Mouse (Mus musculus) left cerebral cortex, adult 9 months (tissue): ENCODE measurements around the gene Ccdc173.
"Not testable (repeated sequence)": the region's sequence is repeated elsewhere in the genome, so short reads cannot be mapped to it uniquely, and the experiment has no call there.

Experiments used
- DNase-seq, 2 experiments: peaks; one replicate each; pipeline ENCODE4 v3.0.0; 2022; ENCODE audit warnings: low spot score in 2 of 2

Ccdc173 gene

GRCm38 (mm10) chr2:69789429-69790069 lies at the start of gene Ccdc173, which contains the start of gene Phospho2:
Ccdc173 (minus strand) TSS chr2:69789575.
Phospho2 (plus strand) TSS chr2:69789623.
- peak; percentile 94 to 97 for DNase-seq

GRCm38 (mm10) chr2:69838707-69839106 lies 49.3 kb upstream of the Ccdc173 start:
- no peak for DNase-seq

DNA sequence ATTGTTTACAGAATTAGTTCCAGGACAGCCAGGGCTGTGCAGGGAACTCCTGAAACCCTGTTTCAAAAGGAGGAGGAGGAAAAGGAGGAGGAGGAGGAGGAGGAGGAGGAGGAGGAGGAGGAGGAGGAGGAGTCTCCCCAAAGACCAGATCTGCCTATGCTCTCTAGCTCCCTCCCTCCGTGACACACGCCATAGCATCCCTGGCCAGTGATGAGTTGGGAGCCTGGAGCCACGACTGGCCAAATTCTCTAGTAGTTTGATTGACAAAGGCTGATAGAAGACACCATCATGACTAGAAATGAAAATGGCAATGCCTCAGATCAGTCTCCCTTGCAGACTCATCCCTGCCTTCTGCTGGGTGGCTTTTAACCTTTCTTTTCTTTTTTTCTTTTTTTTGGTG lies 48.6 kb upstream of the Ccdc173 start:
- DNase-seq, result no peak

DNA sequence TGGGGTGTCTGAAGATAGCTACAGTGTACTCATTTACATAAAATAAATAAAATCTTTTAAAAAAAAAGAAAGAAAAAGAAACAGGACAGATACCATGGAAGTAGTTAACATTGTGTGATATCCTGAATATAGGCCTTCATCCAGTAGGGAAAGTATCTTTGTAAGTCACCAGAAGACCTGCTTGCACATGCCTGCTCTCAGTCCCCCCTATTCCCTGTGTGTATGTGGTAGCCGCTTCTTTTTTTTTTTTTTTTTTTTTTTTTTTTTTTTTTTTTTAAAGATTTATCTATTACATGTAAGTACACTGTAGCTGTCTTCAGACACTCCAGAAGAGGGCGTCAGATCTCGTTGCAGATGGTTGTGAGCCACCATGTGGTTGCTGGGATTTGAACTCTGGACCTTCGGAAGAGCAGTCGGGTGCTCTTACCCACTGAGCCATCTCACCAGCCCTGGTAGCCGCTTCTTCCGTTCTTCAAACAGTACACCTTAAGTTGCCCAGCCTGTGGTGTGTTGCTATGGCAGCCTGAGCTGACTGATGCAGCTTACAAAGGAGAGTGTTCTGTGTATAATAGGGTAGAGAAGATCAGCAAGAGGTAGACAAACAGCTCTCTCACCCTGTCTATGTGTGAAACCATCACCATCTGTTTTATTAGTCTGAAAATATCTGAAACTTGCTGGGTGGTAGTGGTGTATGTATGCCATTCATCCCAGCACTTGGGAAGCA lies 48.0 kb upstream of the Ccdc173 start:
- DNase-seq, result no peak

DNA sequence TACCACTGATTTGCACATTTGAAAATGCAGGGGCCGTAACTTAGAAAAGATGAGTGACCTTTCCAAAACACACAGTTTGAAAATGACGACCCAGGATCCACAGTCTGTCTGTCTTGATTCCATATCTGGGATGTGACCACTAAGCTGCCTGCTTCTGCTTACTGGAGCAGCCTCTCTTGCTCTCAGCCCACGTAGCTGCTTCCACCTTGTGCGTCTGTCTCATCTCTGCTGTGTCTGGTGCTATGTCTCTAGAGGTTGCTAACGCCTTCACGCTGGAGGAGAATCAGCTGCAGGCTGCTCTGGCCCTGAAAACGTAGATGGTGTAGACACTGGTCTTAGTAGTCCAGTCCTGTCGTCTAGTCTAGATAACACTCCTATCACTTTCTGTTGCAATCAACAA lies 40.7 kb upstream of the Ccdc173 start:
- DNase-seq, result no peak

DNA sequence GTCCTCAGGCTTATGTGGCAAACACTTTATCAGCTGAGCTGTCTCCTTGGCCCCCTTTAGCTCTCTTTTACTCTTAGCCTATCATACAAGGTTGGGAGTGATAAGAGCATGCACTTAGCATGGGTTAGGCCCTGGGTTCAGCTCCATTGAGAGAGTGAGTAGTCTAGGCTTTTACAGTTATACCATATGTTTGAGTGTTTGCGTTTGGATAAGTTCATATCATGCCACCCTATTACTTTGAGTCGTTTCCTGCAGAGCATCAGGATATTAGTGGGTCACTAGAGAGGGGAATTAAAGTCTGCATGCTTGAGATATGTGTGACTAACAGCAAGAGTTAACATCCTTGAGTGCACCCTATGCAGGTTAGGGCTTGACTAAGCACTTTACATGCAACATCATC lies 40.3 kb upstream of the Ccdc173 start:
- no peak for DNase-seq

DNA sequence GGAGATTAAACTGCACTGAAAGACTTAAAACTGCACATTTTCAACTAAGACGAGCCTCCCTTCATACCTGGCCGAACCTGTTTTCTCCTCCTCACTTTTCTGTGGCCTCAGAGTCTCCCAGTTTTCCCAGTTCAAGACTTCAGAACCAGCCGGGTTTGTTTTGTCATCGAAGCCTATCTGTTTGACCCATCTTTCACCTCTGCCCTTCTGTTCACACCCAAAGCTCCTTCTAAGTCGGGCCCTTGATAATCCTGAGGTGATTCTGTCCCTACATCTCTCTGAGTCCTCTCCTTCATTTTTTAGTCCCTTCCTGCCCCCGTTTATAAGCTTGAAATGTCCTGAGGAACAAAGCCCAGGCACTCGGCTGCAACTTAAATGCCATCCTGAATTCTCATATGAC lies 38.7 kb upstream of the Ccdc173 start:
- DNase-seq, result no peak

DNA sequence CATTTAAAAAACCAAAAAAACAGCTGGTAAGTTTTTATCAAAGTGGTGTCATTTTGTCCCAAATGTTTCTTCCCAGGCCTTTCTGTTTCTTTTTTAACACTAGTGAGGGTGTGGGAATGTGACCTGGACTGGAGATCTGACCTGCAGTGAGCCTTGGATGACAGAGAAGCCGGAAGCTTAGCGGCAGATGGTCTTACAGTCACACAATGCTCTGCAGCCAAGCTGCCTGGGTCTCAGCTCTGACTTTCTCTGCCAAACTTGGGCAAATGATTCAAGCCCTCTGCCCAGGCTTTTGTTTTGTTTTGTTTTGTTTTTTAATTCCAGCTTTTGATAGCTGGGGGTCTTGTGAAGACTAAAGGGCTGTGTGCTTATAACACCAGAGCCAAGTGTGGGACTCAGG lies 37.0 kb upstream of the Ccdc173 start:
- no peak for DNase-seq

DNA sequence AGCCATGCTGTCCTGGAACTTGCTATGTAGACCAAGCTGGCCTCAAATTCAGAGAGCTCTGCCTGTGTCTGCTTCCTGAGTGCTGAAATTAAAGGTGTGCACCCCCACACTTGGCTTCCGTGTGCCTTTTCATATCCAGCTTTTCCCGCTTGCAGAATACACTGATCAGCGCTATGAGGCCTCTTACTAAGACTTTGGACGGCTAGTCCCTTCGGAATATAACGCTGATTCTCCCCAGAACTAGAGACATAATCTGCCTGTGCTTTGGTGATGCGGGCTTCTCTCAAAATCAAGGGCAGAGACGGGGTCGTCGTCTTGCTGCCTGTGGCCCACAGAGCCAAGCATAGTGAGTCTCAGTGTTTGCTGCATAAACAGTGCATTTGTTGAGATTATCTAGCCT lies 36.5 kb upstream of the Ccdc173 start:
- DNase-seq, result no peak

DNA sequence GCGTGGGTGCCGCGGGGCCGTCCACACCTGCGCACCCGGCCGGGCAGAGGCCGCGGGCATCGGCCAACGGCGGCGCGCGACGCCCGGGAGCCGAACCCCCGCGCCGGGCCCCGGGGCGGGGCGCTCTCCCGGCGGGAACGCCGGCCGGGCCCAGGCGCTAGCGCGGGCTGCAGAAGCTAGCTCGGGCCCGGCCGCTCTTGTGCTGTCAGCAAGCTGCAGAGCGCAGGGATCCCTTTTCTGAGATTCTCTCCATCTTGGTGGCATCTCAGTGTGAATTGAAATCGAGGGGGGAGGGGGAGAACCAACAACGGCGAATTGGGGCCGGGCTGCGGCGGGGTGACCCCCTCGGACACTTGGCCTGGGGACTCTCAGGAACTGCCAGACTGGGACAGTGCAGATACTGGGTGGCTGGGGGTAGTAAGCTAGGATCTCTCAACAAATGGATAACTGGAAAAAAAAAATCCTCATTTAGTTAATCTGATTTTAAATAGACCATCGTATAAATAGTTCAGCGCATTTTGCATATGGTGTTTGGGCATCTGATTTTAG lies 33.8 kb upstream of the Ccdc173 start:
- peak in 1 of 2 experiments; percentile 20 for DNase-seq

- DNase-seq, result peak in 1 of 2 experiments; percentile 47
Measured at GRCm38 (mm10) chr2:69822361-69823128, 33.2 kb upstream of the Ccdc173 start.

- DNase-seq, result no peak
Measured at GRCm38 (mm10) chr2:69821711-69822110, 32.3 kb upstream of the Ccdc173 start, which contains the start of gene Klhl23. Klhl23 (plus strand) TSS chr2:69821944.

GRCm38 (mm10) chr2:69820201-69820600 lies 30.8 kb upstream of the Ccdc173 start:
- no peak for DNase-seq

DNA sequence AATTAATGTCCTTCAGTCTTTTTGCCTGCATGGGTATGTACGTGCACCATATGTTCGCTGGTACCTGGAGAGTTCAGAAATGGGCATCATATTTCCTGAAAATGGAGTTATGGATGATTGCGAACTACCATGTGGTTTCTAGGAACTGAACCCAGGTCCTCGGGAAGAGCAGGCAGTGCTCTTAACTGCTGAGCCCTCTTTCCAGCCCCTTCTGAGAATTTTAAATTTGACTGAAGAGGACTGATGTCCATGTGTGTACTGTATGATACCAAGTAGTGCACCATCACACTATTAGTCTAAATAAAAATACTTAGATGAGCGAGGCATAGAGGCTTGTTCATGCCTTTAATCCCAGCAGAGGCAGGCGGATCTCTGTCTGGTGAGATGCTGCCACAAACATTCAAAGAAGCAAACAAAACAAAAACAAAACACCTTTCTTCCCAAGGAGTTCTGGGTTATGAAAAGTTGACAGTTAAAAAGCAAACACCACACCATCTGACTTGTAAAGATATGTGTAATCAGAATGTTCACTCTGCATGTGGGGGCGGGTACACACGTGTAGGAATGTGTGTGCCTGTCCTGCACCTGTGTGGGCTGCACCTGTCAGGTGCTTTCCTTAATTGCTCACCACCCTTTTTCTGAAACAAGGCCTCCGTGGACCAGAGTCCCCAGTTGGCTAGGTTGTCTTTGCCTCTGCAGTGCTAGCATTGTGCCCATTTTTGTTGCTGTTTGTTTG lies 29.1 kb upstream of the Ccdc173 start:
- no peak for DNase-seq

DNA sequence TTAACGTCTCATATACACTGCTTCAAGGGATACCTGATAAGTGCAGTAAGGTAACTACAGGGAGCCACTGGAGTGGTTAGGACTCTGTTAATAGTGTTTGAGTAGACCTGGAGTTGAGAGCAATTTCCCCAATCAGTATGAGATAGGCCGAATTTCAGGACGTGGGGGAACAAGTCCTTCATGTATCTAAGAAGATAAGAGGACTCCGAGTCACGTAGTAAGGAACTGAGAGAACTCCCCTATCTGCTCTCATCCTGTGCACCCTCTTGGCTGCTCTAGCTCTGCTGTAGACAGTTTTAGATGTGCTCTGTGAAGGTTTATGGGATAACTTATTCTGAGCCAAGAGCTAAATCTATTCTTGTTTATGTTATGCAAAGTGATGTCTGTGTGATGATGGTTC lies 27.2 kb upstream of the Ccdc173 start:
- no peak for DNase-seq

DNA sequence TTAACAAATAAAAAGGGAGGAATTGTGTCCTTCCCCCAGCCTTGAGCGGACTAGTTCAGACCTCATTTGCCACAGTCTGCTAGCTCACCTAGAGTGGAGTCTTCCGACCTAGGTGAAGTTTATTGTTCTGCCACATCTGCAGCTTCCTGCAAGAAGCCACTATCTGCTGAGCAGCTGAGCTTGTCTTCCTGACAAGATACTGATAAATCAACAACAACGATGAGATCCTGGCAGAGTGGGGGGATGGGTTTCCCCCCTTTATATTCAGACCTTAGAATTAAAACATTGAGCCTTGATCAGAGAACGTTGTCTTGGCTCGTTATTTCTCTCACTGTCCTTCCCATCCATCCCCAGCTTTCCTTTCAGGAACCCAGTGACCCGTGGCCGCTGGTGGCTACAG lies 22.0 kb upstream of the Ccdc173 start:
- DNase-seq, result not testable (repeated sequence)

GRCm38 (mm10) chr2:69810169-69810568 lies 20.8 kb upstream of the Ccdc173 start:
- no peak for DNase-seq

DNA sequence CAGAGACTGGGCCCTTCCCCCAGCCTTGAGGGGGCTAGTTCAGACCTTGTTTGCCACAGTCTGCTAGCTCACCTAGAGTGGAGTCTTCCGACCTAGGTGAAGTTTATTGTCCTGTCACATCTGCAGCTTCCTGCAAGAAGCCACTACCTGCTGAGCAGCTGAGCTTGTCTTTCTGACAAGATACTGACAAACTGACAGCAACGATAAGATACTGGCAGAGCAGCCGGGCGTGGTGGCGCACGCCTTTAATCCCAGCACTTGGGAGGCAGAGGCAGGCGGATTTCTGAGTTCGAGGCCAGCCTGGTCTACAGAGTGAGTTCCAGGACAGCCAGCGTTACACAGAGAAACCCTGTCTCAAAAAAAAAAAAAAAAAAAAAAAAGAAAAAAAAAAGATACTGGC lies 15.3 kb upstream of the Ccdc173 start:
- not testable (repeated sequence) for DNase-seq

DNA sequence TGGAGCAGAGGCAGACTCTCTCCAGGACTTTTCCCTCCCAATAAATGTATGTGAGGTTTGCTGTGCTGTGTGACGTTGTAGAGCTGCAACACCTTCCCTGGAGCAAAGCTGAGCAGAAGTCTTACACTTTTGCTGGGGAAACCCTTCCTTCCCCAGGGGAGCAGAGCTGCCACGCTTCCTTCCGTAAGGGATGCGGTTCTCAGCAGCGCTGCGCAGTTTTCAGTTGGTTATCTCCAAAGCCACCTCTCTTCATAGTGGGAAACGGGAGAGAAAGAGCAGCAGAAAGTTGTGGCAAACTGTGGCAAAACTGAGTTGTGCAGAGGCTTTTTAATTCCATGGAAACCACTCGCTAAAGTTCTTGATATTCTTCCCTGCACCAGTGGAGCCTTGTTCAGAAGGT lies 14.4 kb upstream of the Ccdc173 start:
- DNase-seq, result no peak

DNA sequence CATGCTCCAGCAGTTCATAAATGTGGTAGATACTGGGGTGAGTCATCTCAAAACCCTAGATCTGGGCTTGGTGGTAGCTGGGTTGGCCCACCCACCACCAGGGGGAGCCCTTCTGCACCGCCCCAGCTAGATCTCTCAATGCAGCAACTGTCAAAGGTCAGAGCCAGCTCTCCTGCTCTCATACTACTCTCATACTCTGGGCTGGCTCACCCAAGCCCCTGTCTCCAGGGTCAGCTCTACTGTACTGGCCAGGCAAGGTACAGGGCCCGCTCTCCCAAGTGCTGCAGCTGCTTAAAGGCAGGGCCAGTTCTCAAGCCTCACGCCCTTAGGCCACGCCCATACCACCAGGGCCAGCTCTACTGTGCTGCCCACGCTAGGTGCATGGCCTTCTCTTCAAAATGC lies 13.5 kb upstream of the Ccdc173 start:
- DNase-seq, result no peak

GRCm38 (mm10) chr2:69790722-69791121 lies 1.3 kb upstream of the Ccdc173 start:
- DNase-seq, result no peak

GRCm38 (mm10) chr2:69790285-69790684 lies 910 bp upstream of the Ccdc173 start:
- peak; percentile 46 to 90 for DNase-seq
